Mouse (Mus musculus): ENCODE data around the gene Ifit1. TPM values are rescaled to one million over a fixed set of nuclear protein-coding genes. Genes with fewer than 3 reads are reported as not detected.
"Not testable (repeated sequence)": the region's sequence is repeated elsewhere in the genome, so short reads cannot be mapped to it uniquely, and the experiment has no call there.

Gene Ifit1
- total and polyA plus RNA-seq, 2 experiments from 2014 or later = 0.88 to 2.0 TPM

DNA sequence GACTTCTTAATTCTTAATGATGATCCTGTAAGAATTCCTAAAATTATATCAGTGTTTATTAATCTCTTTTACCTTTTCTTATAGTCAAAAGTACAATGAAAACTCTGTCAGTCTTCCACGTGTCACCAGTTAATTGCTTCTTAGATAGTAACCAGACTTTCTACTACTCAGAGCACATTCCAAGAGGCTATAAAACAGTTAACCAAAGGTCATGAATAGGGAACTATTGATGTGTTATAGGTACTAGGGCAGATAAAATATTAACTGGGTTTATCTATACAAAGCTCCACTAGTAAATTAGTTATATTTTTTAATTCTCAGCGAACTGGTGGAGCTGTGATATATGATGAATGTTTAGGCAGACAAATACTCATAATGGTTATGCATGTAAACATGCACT lies 13.2 kb upstream of the Ifit1 start:
- TF ChIP-seq CTCF (IDR thresholded peaks at IDR 0.05; ENCODE audit: low read depth) = no peak
- DNase-seq = no peak
- WGBS = 79% methylated on average over 2 of the region's 2 CpGs
- Histone ChIP-seq H3K4me2 (ENCODE audit: low read depth) (no peak overlapping the region), H3K27ac (ENCODE audit: low read depth, low read length) (no peak overlapping the region), H3K36me3 (ENCODE audit: insufficient read depth) (no peaks in the 10 kb centered on the region), H3K9ac (no peak overlapping the region), H3K4me1 (ENCODE audit: insufficient read depth) (no peaks in the 10 kb centered on the region), H3K9me3 (ENCODE audit: low read length) (no peaks in the 10 kb centered on the region), H3K27me3 (ENCODE audit: insufficient read depth, low read length) (no peaks in the 10 kb centered on the region), H3K4me3 (ENCODE audit: low read depth, low read length) (no peak overlapping the region)
- no peak for ATAC-seq

DNA sequence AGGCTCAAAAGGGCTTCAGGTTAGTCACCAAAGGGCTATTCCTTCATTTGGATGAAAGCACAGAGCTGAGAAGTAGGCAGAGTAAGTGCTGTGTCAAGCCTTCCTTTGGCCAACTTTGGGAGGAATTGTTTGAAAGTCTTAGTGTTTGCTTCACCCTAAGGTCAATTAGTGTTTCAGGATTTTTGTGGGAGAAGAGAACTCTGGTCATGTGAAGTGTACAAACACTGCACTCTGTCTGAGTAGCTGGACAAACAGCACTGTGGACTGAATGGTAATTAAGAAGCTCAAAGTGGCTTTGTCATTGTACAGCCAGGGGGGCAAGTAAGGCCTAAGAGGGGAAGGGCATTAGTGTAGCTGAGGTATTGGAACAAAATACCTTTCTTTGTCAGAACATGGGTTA lies 9.2 kb upstream of the Ifit1 start:
- TF ChIP-seq CTCF (IDR thresholded peaks at IDR 0.05; ENCODE audit: low read depth) = no peak
- Histone ChIP-seq H3K27me3 (ENCODE audit: insufficient read depth, low read length) (no peaks in the 10 kb centered on the region), H3K9ac (no peak overlapping the region), H3K9me3 (ENCODE audit: low read length) (no peaks in the 10 kb centered on the region), H3K27ac (ENCODE audit: low read depth, low read length) (no peak overlapping the region), H3K4me2 (ENCODE audit: low read depth) (no peak overlapping the region), H3K36me3 (ENCODE audit: insufficient read depth) (no peaks in the 10 kb centered on the region), H3K4me3 (ENCODE audit: low read depth, low read length) (no peak overlapping the region), H3K4me1 (ENCODE audit: insufficient read depth) (no peaks in the 10 kb centered on the region)
- DNase-seq (no peak), ATAC-seq (no peak)

DNA sequence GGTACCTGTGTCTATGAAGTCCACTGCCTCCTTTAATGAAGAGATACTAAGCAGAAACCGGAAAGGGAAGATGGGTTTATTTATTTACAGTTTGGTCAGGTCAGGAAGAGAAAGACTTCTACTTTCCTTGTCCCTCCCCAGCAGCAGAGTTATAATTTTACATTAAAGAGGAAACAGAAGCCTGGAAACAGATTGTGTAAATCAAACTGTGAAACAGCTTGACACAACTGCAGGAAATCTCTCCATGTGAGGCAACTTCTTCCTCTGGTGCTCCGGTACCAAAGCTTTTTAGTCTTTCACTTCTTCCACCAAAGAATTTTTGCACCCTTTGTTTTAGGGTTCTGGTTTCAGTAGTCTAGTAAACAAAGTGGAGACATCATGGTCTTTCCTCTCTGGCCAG lies 7.2 kb upstream of the Ifit1 start:
- DNase-seq = peak; percentile 1
- ATAC-seq = no peak
- no peaks in the 10 kb centered on the region for H3K4me1 ChIP-seq (ENCODE audit: insufficient read depth)
- no peaks in the 10 kb centered on the region for H3K27me3 ChIP-seq (ENCODE audit: insufficient read depth, low read length)
- no peak overlapping the region for H3K27ac ChIP-seq (ENCODE audit: low read depth, low read length)
- H3K9ac ChIP-seq = no peak overlapping the region
- WGBS = 65% methylated on average over 2 of the region's 2 CpGs
- H3K4me3 ChIP-seq (ENCODE audit: low read depth, low read length) = no peak overlapping the region
- no peaks in the 10 kb centered on the region for H3K9me3 ChIP-seq (ENCODE audit: low read length)
- no peak overlapping the region for H3K4me2 ChIP-seq (ENCODE audit: low read depth)
- TF ChIP-seq CTCF (IDR thresholded peaks at IDR 0.05; ENCODE audit: low read depth) = no peak
- H3K36me3 ChIP-seq (ENCODE audit: insufficient read depth) = no peaks in the 10 kb centered on the region

DNA sequence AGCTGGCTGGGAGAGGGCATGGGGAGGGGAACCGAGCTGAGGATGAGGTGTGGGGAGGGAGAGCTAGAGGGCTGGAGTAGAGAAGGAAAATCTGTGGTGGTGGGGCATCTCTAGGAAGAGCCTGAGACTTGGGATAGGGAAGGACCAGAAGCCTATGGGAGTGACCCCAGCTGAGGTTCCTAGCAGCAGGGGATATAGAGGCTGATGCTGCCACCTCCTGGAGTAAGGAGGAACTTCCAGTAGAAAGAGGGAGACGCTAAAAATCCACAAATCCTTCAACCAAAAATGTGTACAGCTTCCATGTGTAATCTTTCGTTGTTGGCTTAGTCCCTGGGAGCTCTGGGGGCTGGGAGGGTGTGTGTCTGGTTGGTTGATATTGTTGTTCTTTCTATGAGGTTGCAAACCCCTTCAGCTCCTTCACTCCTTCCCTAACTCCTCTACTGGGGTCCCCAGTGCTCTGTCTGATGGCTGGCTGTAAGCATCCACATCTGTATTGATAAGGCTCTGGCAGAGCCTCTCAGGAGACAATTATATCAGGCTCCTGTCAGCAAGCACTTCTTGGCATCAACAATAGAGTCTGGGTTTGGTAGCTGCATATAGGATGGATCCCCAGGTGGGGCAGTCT lies 3.6 kb upstream of the Ifit1 start:
- Histone ChIP-seq H3K36me3 (ENCODE audit: insufficient read depth) (no peaks in the 10 kb centered on the region), H3K4me1 (ENCODE audit: insufficient read depth) (no peaks in the 10 kb centered on the region), H3K4me3 (ENCODE audit: low read depth, low read length) (no peak overlapping the region), H3K9me3 (ENCODE audit: low read length) (no peaks in the 10 kb centered on the region), H3K27me3 (ENCODE audit: insufficient read depth, low read length) (no peaks in the 10 kb centered on the region), H3K4me2 (ENCODE audit: low read depth) (no peak overlapping the region), H3K27ac (ENCODE audit: low read depth, low read length) (no peak overlapping the region), H3K9ac (no peak overlapping the region)
- TF ChIP-seq CTCF (IDR thresholded peaks at IDR 0.05; ENCODE audit: low read depth) = peak; percentile 80
- 13% methylated on average over 3 of the region's 3 CpGs for WGBS
- peak; percentile 73 for ATAC-seq
- peak; percentile 51 for DNase-seq

DNA sequence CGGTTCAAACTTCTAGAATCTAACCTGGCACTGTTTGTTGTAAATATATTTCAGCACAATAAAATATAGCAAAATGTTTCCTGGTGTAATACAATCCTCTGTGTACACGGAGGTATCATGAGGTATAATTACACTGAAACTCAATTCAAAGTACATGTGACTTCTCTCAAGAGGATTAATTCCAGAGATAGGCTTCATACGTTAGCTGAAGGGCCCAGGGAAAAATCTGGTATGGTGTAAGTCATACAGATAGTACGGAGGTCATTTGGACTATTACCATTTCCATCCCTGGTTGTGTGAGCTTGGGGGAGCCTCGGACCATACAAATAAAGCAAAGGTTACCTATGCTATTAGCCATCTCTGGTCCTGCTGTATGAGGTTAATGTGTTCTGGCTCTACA lies 1.9 kb downstream of the Ifit1 start:
- H3K27me3 ChIP-seq (ENCODE audit: insufficient read depth, low read length) = no peaks in the 10 kb centered on the region
- H3K9me3 ChIP-seq (ENCODE audit: low read length) = no peaks in the 10 kb centered on the region
- no peaks in the 10 kb centered on the region for H3K36me3 ChIP-seq (ENCODE audit: insufficient read depth)
- no peak overlapping the region for H3K4me3 ChIP-seq (ENCODE audit: low read depth, low read length)
- H3K27ac ChIP-seq (ENCODE audit: low read depth, low read length) = no peak overlapping the region
- no peak for DNase-seq
- no peak overlapping the region for H3K4me2 ChIP-seq (ENCODE audit: low read depth)
- H3K9ac ChIP-seq = no peak overlapping the region
- WGBS = 85% methylated on average over 5 of the region's 5 CpGs
- no peak for TF ChIP-seq CTCF (IDR thresholded peaks at IDR 0.05; ENCODE audit: low read depth)
- H3K4me1 ChIP-seq (ENCODE audit: insufficient read depth) = no peaks in the 10 kb centered on the region
- ATAC-seq = no peak

DNA sequence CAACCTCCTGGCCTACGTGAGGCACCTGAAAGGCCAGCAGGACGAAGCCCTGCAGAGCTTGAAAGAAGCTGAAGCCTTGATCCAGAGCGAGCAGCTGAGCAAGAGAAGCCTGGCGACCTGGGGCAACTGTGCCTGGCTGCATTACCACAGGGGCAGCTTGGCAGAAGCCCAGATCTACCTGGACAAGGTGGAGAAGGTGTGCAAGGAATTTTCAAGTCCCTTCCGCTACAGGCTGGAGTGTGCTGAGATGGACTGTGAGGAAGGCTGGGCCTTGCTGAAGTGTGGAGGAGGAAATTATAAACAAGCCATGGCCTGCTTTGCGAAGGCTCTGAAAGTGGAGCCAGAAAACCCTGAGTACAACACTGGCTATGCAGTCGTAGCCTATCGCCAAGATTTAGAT lies 7.0 kb downstream of the Ifit1 start:
- not testable (repeated sequence) for H3K4me2 ChIP-seq (ENCODE audit: low read depth); H3K4me1 ChIP-seq (ENCODE audit: insufficient read depth); DNase-seq; H3K36me3 ChIP-seq (ENCODE audit: insufficient read depth); H3K9ac ChIP-seq; H3K27me3 ChIP-seq (ENCODE audit: insufficient read depth, low read length); H3K27ac ChIP-seq (ENCODE audit: low read depth, low read length); H3K4me3 ChIP-seq (ENCODE audit: low read depth, low read length); H3K9me3 ChIP-seq (ENCODE audit: low read length); ATAC-seq
- 93% methylated on average over 7 of the region's 8 CpGs for WGBS

DNA sequence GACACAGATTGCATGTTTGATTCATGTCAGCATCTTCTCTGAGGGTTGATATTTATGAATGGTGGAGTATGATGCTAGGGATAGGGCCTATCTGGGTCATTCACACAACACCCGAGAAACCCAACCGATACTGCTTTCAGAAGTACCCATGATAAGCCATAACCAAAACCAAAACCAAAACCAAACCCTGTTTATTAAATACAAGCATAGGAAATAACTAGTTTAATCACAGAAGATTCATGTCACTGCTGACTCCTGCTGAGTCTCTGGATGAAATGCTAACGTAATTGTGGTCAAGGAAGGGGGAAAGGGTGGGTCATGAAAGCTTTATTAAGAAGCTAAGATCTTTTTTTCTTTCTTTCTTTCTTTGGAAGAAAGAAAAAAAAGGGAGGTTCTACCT lies 9.6 kb downstream of the Ifit1 start:
- no peak overlapping the region for H3K4me2 ChIP-seq (ENCODE audit: low read depth)
- no peaks in the 10 kb centered on the region for H3K36me3 ChIP-seq (ENCODE audit: insufficient read depth)
- no peak overlapping the region for H3K27ac ChIP-seq (ENCODE audit: low read depth, low read length)
- H3K4me1 ChIP-seq (ENCODE audit: insufficient read depth) = no peaks in the 10 kb centered on the region
- H3K9ac ChIP-seq = no peak overlapping the region
- TF ChIP-seq CTCF (IDR thresholded peaks at IDR 0.05; ENCODE audit: low read depth) = no peak
- WGBS = 84% methylated on average over 3 of the region's 3 CpGs
- no peak for DNase-seq
- no peaks in the 10 kb centered on the region for H3K9me3 ChIP-seq (ENCODE audit: low read length)
- no peak overlapping the region for H3K4me3 ChIP-seq (ENCODE audit: low read depth, low read length)
- ATAC-seq = no peak
- H3K27me3 ChIP-seq (ENCODE audit: insufficient read depth, low read length) = no peaks in the 10 kb centered on the region

DNA sequence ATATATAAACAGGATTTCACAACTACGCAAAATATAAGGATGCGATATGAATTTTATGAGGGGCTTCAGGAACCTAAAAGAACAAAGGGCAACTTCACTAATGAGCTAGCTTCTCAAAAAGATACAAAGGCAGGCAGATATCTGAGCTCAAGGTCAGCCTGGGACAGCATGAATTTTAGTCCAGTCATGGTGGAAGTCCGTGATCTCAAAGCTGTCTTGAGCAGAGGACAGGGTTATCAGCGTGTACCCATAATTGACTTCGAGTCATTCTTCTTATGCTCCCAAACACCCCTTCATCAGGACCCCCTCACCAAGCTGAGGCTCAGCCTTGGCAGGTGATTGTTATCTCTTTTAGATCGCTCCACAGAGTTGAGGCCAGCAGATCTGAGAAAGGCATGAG lies 10.3 kb downstream of the Ifit1 start:
- H3K4me3 ChIP-seq (ENCODE audit: low read depth, low read length) = no peak overlapping the region

More for the DNA sequence above, 10.3 kb downstream of the Ifit1 start:
- H3K4me2 ChIP-seq (ENCODE audit: low read depth) = no peak overlapping the region
- H3K4me1 ChIP-seq (ENCODE audit: insufficient read depth) = no peaks in the 10 kb centered on the region
- no peak for TF ChIP-seq CTCF (IDR thresholded peaks at IDR 0.05; ENCODE audit: low read depth)
- no peak for ATAC-seq
- 89% methylated on average over 6 of the region's 6 CpGs for WGBS
- H3K27ac ChIP-seq (ENCODE audit: low read depth, low read length) = no peak overlapping the region
- H3K36me3 ChIP-seq (ENCODE audit: insufficient read depth) = no peaks in the 10 kb centered on the region
- no peak for DNase-seq
- H3K9me3 ChIP-seq (ENCODE audit: low read length) = no peaks in the 10 kb centered on the region
- no peaks in the 10 kb centered on the region for H3K27me3 ChIP-seq (ENCODE audit: insufficient read depth, low read length)
- H3K9ac ChIP-seq = no peak overlapping the region

Measured in forebrain, postnatal 0 days (tissue).